Mouse (Mus musculus): ENCODE measurements around the gene AU022252.

Gene AU022252

GRCm38 (mm10) chr4:119185771-119186170, 46.7 kb downstream of the AU022252 start:
- POLR2A ChIA-PET: no interaction called here
- CTCF ChIA-PET: interaction anchor here in 2 of 4 experiments (0.5 to 1.1 kb wide), 2 partner anchors 77 to 184 kb away, joined by 4 read pairs; partner anchors contain the start of gene Slc2a1 (in 1 of the 2)

- ChIA-PET POLR2A (interaction anchor here in 3 of 4 experiments (0.7 to 2.1 kb wide), 6 partner anchors 10 to 75 kb away, joined by 3 to 6 read pairs (median 3); partner anchors contain the start of genes Slc2a1 (in 1 of the 3) and Svbp (in 1 of the 3)), CTCF (interaction anchor here in 2 of 4 experiments (0.6 to 1.7 kb wide), 4 partner anchors 20 to 818 kb away, joined by 3 to 4 read pairs (median 3); no protein-coding TSS in a partner anchor)
Observed at GRCm38 (mm10) chr4:119183525-119183924, 49.0 kb downstream of the AU022252 start.

- ChIA-PET POLR2A (interaction anchor here in 2 of 4 experiments (0.6 to 1.3 kb wide), 4 partner anchors 8 to 58 kb away, joined by 3 to 4 read pairs (median 4); no protein-coding TSS in a partner anchor), CTCF (interaction anchor here in 2 of 4 experiments (0.8 to 1.8 kb wide), 3 partner anchors 22 to 178 kb away, joined by 3 to 5 read pairs (median 3); no protein-coding TSS in a partner anchor)
Observed at GRCm38 (mm10) chr4:119181456-119181855, 51.1 kb downstream of the AU022252 start.

GRCm38 (mm10) chr4:119180133-119180707, 52.3 kb downstream of the AU022252 start:
- ChIA-PET CTCF (interaction anchor here in 1 of 4 experiments (2.0 kb wide), 1 partner anchor 10 kb away, joined by 6 read pairs; no protein-coding TSS in a partner anchor), POLR2A (interaction anchor here in 2 of 4 experiments (0.9 to 1.5 kb wide), 3 partner anchors 10 to 72 kb away, joined by 3 to 4 read pairs (median 3); partner anchors contain the start of gene Slc2a1 (in 1 of the 2))

GRCm38 (mm10) chr4:119178331-119178730, 54.2 kb downstream of the AU022252 start:
- POLR2A ChIA-PET: interaction anchor here in 3 of 4 experiments (0.6 to 1.3 kb wide), 5 partner anchors 17 to 70 kb away, joined by 3 to 4 read pairs (median 3); partner anchors contain the start of genes Slc2a1 (in 2 of the 3) and Svbp (in 1 of the 3)
- CTCF ChIA-PET: interaction anchor here in 2 of 4 experiments (0.8 to 2.0 kb wide), 4 partner anchors 8 to 191 kb away, joined by 3 to 6 read pairs (median 4); no protein-coding TSS in a partner anchor

GRCm38 (mm10) chr4:119177702-119178101, 54.8 kb downstream of the AU022252 start:
- ChIA-PET POLR2A (interaction anchor here in 3 of 4 experiments (0.6 to 1.3 kb wide), 6 partner anchors 18 to 98 kb away, joined by 3 to 4 read pairs (median 3); partner anchors contain the start of genes Slc2a1 (in 2 of the 3) and Svbp (in 1 of the 3)), CTCF (interaction anchor here in 2 of 4 experiments (0.6 to 1.6 kb wide), 5 partner anchors 12 to 192 kb away, joined by 3 to 5 read pairs (median 3); no protein-coding TSS in a partner anchor)

- ChIA-PET POLR2A (interaction anchor here in 3 of 4 experiments (0.5 to 2.7 kb wide), 24 partner anchors 8 to 175 kb away, joined by 3 to 20 read pairs (median 5); partner anchors contain the start of genes Slc2a1 (in 3 of the 3), AU022252 (in 2 of the 3), P3h1 (in 2 of the 3) and Svbp (in 1 of the 3)), CTCF (interaction anchor here (0.6 to 2.8 kb wide), 18 partner anchors 11 to 732 kb away, joined by 3 to 14 read pairs (median 4); partner anchors contain the start of gene Slc2a1 (in 1 of the 4))
Observed at GRCm38 (mm10) chr4:119173851-119174453, 58.6 kb downstream of the AU022252 start, which contains the start of gene Zfp691. Gene Zfp691, minus strand, starts transcription at chr4:119174195.

- POLR2A ChIA-PET: interaction anchor here (0.5 to 2.7 kb wide), 23 partner anchors 9 to 197 kb away, joined by 3 to 20 read pairs (median 5); partner anchors contain the start of genes AU022252 (in 2 of the 4), P3h1 (in 2 of the 4), Slc2a1 (in 2 of the 4) and Svbp (in 1 of the 4)
- CTCF ChIA-PET: interaction anchor here (0.6 to 2.8 kb wide), 14 partner anchors 10 to 594 kb away, joined by 3 to 14 read pairs (median 4); partner anchors contain the start of gene Slc2a1 (in 1 of the 4)
Observed at GRCm38 (mm10) chr4:119172919-119173650, 59.4 kb downstream of the AU022252 start.

GRCm38 (mm10) chr4:119167663-119168062, 64.8 kb downstream of the AU022252 start:
- ChIA-PET POLR2A (interaction anchor here in 3 of 4 experiments (0.6 to 1.6 kb wide), 9 partner anchors 25 to 168 kb away, joined by 3 to 13 read pairs (median 4); partner anchors contain the start of genes Slc2a1 (in 1 of the 3) and Tmem269 (in 1 of the 3)), CTCF (interaction anchor here in 3 of 4 experiments (1.0 to 2.0 kb wide), 20 partner anchors 10 to 589 kb away, joined by 3 to 16 read pairs (median 4); no protein-coding TSS in a partner anchor)

- CTCF ChIA-PET: interaction anchor here (0.6 to 2.0 kb wide), 26 partner anchors 9 to 588 kb away, joined by 3 to 16 read pairs (median 4); partner anchors contain the start of gene Svbp (in 1 of the 4)
- POLR2A ChIA-PET: interaction anchor here in 3 of 4 experiments (0.6 to 1.6 kb wide), 13 partner anchors 24 to 544 kb away, joined by 3 to 13 read pairs (median 4); partner anchors contain the start of genes Slc2a1 (in 1 of the 3) and Tmem269 (in 1 of the 3)
Observed at GRCm38 (mm10) chr4:119167068-119167467, 65.4 kb downstream of the AU022252 start.

- ChIA-PET POLR2A (interaction anchor here in 3 of 4 experiments (0.7 to 1.6 kb wide), 6 partner anchors 24 to 1590 kb away, joined by 3 to 13 read pairs (median 4); partner anchors contain the start of gene Slc2a1 (in 1 of the 3)), CTCF (interaction anchor here in 3 of 4 experiments (0.6 to 1.7 kb wide), 10 partner anchors 9 to 521 kb away, joined by 3 to 9 read pairs (median 4); partner anchors contain the start of genes AU022252 (in 1 of the 3), P3h1 (in 1 of the 3), Svbp (in 1 of the 3) and Tmem269 (in 1 of the 3))
Observed at GRCm38 (mm10) chr4:119165916-119166315, 66.6 kb downstream of the AU022252 start.

GRCm38 (mm10) chr4:119162990-119163389, 69.5 kb downstream of the AU022252 start:
- ChIA-PET POLR2A (interaction anchor here in 3 of 4 experiments (0.6 to 1.9 kb wide), 17 partner anchors 10 to 161 kb away, joined by 3 to 11 read pairs (median 4); partner anchors contain the start of gene Slc2a1 (in 2 of the 3)), CTCF (interaction anchor here (0.5 to 1.7 kb wide), 39 partner anchors 9 to 1067 kb away, joined by 3 to 12 read pairs (median 4); partner anchors contain the start of genes AU022252 (in 1 of the 4) and Slc2a1 (in 1 of the 4))

GRCm38 (mm10) chr4:119161358-119161757, 71.2 kb downstream of the AU022252 start:
- ChIA-PET POLR2A (interaction anchor here in 1 of 4 experiments (0.9 to 1.9 kb wide), 3 partner anchors 34 to 150 kb away, joined by 3 to 4 read pairs (median 3); no protein-coding TSS in a partner anchor), CTCF (interaction anchor here in 1 of 4 experiments (1.2 kb wide), 1 partner anchor 9 kb away, joined by 3 read pairs; no protein-coding TSS in a partner anchor)

GRCm38 (mm10) chr4:119157891-119158290, 74.6 kb downstream of the AU022252 start:
- ChIA-PET CTCF (interaction anchor here (0.6 to 2.6 kb wide), 35 partner anchors 8 to 1460 kb away, joined by 3 to 37 read pairs (median 6); partner anchors contain the start of genes AU022252 (in 2 of the 4), P3h1 (in 2 of the 4), Slc2a1 (in 1 of the 4) and Svbp (in 1 of the 4)), POLR2A (interaction anchor here in 3 of 4 experiments (0.7 to 2.8 kb wide), 7 partner anchors 15 to 978 kb away, joined by 3 to 12 read pairs (median 3); partner anchors contain the start of genes AU022252 (in 2 of the 3) and P3h1 (in 2 of the 3))

GRCm38 (mm10) chr4:119157186-119157585, 75.3 kb downstream of the AU022252 start:
- POLR2A ChIA-PET: interaction anchor here in 3 of 4 experiments (0.7 to 2.8 kb wide), 14 partner anchors 10 to 977 kb away, joined by 3 to 12 read pairs (median 3); partner anchors contain the start of genes AU022252 (in 3 of the 3), P3h1 (in 3 of the 3) and Slc2a1 (in 2 of the 3)
- CTCF ChIA-PET: interaction anchor here (0.6 to 2.6 kb wide), 86 partner anchors 8 to 1460 kb away, joined by 3 to 37 read pairs (median 4); partner anchors contain the start of genes AU022252 (in 2 of the 4), P3h1 (in 2 of the 4), Slc2a1 (in 2 of the 4) and Zfp691 (in 2 of the 4)
